Mouse (Mus musculus): ENCODE results near the gene Lrrc4c. TPM values are rescaled to one million over a fixed set of nuclear protein-coding genes. Genes with fewer than 3 reads are reported as not detected.

Lrrc4c gene
- 3.6 TPM for polyA plus RNA-seq (2014; fragmentation: Illumina TruSeq; extraction: RNeasy Lipid Tissue Mini Kit (QIAGEN cat#74804); ENCODE audit: low read depth, low replicate concordance)

DNA sequence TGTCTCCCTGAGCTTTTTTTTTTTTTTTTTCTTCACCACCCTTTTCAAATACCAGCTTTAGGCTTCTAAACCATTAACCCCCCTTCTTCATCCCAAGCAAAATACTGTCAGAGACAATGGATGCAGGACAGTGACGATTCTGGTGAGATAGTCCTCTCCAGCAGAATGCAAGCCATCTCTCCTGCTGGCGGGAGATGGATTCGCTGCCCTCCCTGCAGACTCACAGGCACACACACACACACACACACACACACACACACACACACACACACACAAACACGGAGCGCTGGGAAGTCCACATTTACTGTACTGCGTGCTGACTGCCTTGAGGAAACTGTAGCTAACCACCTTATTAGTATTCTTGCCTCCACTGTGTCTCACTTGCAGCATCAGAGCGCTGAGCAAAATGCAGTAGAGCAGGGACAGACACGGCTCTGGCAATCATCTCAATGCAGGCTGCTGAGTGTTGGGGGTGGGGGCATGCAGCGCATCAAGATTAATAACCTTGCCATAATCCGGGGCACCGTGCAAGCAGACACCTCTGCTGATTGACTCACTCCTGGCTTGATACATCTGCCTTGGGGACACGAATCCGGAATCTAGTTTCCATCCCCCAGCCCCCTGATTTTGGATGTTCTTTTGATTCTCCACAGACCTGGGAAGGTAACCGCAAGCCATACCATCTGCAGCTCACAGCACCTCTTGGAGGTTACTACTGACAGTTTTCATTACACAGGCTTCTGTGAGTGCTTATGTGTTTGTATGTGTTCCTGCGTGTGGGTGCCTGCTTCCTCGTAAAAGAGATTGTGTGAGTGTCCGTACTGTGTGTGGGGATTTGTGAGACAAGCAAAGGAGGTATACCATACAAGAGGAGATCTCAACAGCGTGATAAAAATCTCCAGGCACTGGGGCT lies at the start of gene Lrrc4c:
Gene Lrrc4c (plus strand): TSS at position 783 of the 913 bp plus-strand sequence.

All from sigmoid colon, adult 10 weeks (tissue).